Mouse (Mus musculus) neural tube, embryonic 13.5 days (tissue): ENCODE data around the gene Hs2st1. TPM values are rescaled to one million over a fixed set of nuclear protein-coding genes. Genes with fewer than 3 reads are reported as not detected.

Source experiments
- ATAC-seq: fragments of 200-750 bp; cut with Nextera tagmentation; 2 replicates; pipeline ENCODE4 v1.8.0; 2017; ENCODE audit warnings: low read depth, mild to moderate bottlenecking, moderate TSS enrichment, moderate library complexity
- H3K27ac ChIP-seq: fragments of 300-500 bp; sonication (generic); replicated peaks from 2 replicates; pipeline ENCODE4 v1.5.1; 2015; ENCODE audit warnings: moderate library complexity, mild to moderate bottlenecking, inconsistent platforms
- H3K27me3 ChIP-seq: fragments of 300-500 bp; sonication (generic); 2 replicates; pipeline ENCODE4 v1.6.1; 2015; ENCODE audit warnings: mild to moderate bottlenecking, inconsistent platforms
- H3K36me3 ChIP-seq: fragments of 300-500 bp; sonication (generic); 2 replicates; pipeline ENCODE4 v1.6.1; 2015; ENCODE audit warnings: mild to moderate bottlenecking, inconsistent platforms
- H3K4me1 ChIP-seq: fragments of 300-500 bp; sonication (generic); replicated peaks from 2 replicates; pipeline ENCODE4 v1.6.1; 2015; ENCODE audit warnings: inconsistent platforms
- H3K4me2 ChIP-seq: fragments of 300-500 bp; sonication (generic); 2 replicates; pipeline ENCODE4 v1.6.1; 2015; ENCODE audit warnings: inconsistent platforms, mild to moderate bottlenecking, moderate library complexity
- H3K4me3 ChIP-seq: fragments of 300-500 bp; sonication (generic); 2 replicates; pipeline ENCODE4 v1.5.1; 2015; ENCODE audit warnings: mild to moderate bottlenecking, inconsistent platforms
- H3K9ac ChIP-seq: fragments of 300-500 bp; sonication (generic); 2 replicates; pipeline ENCODE4 v1.6.1; 2015; ENCODE audit warnings: moderate library complexity, mild to moderate bottlenecking, inconsistent platforms
- H3K9me3 ChIP-seq: fragments of 300-500 bp; sonication (generic); 2 replicates; pipeline ENCODE4 v1.6.1; 2016; ENCODE audit warnings: inconsistent platforms
- WGBS: fragments of 180-500 bp; shearing (Covaris S2); methylation state at CpG from one replicate; pipeline ENCODE4 v1.1.7; 2015; 5-methylcytosine and 5-hydroxymethylcytosine counted together
- polyA plus RNA-seq: library from polyadenylated mRNA; unstranded; fragments of >200 nt; fragmentation: Nextera tagmentation; extraction: Ambion mirVana; gene quantifications from 2 replicates; pipeline ENCODE4 v1.2.1, GENCODE M21; 2015

Gene Hs2st1
- polyA plus RNA-seq, 1 experiment from 2014 or later: 15.6 TPM

DNA sequence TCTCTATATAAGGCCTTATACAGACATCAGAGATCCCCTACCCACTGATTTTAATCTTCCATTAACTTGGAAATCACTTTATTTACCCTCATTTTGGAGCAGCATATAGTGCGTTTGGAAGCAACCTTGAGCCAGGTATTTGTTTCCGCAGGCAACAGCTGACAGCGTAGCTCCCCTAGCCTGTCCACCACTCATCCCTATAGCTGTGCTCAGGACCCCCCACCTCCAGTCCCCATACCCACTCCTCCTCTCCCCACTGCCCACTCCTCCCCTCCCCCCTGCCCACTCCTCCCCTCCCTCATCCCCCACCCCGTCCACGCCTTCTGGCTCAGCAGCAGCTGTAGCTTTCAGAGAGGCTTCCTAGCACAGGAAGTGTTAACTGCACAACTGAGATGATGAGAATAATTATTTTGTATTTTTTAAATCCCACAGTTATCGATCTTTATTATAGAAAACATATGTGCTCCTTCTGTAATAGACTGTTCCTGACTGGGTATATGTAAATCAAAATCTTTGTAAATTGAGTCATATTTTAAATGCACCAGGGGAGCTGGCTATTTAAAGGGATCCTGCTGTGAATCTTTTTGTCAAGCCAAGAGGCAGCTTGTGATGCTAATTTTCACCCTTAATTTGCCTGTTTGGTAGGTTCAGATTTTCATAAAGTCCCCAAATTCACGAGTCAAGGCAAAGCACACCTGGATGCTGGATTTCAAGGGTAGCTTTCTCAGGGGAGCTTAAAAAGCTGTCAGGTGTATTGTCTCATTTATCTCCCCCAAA, 148.4 kb downstream of the Hs2st1 start:
- ATAC-seq: peak; percentile 20; the same call in 1 of the 2 replicates
- WGBS: 38% methylated on average over 7 of the region's 7 CpGs

GRCm38 (mm10) chr3:144413821-144414220, 156.2 kb downstream of the Hs2st1 start:
- no peak for ATAC-seq
- Histone ChIP-seq H3K4me2 (no peak overlapping the region), H3K36me3 (no peaks in the 10 kb centered on the region), H3K27me3 (no peaks in the 10 kb centered on the region), H3K27ac (no peak overlapping the region), H3K9me3 (no peaks in the 10 kb centered on the region), H3K4me3 (no peak overlapping the region), H3K4me1 (peaks cover 20% of the 10 kb centered on the region), H3K9ac (no peak overlapping the region)
- 54% methylated on average over 7 of the region's 7 CpGs for WGBS

More for the DNA sequence above, 148.4 kb downstream of the Hs2st1 start:
- Histone ChIP-seq H3K4me1 (peaks cover 27% of the 10 kb centered on the region), H3K27me3 (no peaks in the 10 kb centered on the region), H3K36me3 (0 out of 2 replicates have a peak, but pooled peaks cover 2% of the 10 kb centered on the region), H3K9ac (no peak overlapping the region), H3K9me3 (no peaks in the 10 kb centered on the region), H3K4me3 (no peak overlapping the region), H3K4me2 (no peak overlapping the region), H3K27ac (no peak overlapping the region)

- H3K27ac ChIP-seq: no peak overlapping the region
- 0 out of 2 replicates have a peak, but pooled peaks have one; percentile 24 for ATAC-seq
- peak overlapping the region; percentile 35 for H3K4me2 ChIP-seq
- 7% methylated on average over 10 of the region's 10 CpGs for WGBS
- H3K27me3 ChIP-seq: no peaks in the 10 kb centered on the region
- H3K4me1 ChIP-seq: peaks cover 20% of the 10 kb centered on the region
- peak overlapping the region; percentile 4; the same call in 1 of the 2 replicates for H3K9ac ChIP-seq
- H3K9me3 ChIP-seq: no peaks in the 10 kb centered on the region
- no peaks in the 10 kb centered on the region for H3K36me3 ChIP-seq
- no peak overlapping the region for H3K4me3 ChIP-seq
Measured at GRCm38 (mm10) chr3:144412538-144413272, 157.3 kb downstream of the Hs2st1 start.

GRCm38 (mm10) chr3:144411650-144412278, 158.2 kb downstream of the Hs2st1 start:
- no peak for ATAC-seq
- H3K27ac ChIP-seq: no peak overlapping the region
- WGBS: 18% methylated on average over 8 of the region's 8 CpGs

DNA sequence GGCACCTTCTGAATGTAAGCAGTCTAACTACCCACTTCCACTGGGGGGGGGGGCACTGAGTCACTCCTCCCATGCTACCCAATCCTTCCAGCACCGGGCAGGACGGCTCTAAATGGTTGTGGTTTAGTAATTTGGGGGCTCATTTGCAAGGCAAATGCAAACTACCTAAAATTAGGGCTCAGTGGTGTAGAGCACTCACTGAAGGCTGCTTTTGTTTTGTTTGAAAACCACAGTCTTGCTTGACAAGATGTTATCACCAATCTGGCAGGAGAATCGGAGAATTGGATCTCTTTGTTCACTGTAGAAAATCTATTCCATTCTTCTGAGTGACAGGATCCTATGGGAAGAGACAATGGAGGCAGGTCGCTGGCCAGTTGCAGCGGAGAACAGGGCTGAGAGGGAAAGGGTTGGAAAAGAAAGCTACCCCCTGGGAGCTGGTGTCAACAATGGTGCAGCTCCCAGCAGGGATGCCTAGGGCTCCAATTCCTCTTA, 158.9 kb downstream of the Hs2st1 start:
- 9% methylated on average over 5 of the region's 5 CpGs for WGBS
- H3K27me3 ChIP-seq: no peaks in the 10 kb centered on the region
- no peak overlapping the region for H3K27ac ChIP-seq
- H3K9me3 ChIP-seq: no peaks in the 10 kb centered on the region
- no peak for ATAC-seq
- H3K4me2 ChIP-seq: no peak overlapping the region
- H3K9ac ChIP-seq: no peak overlapping the region
- H3K36me3 ChIP-seq: no peaks in the 10 kb centered on the region
- H3K4me3 ChIP-seq: no peak overlapping the region
- H3K4me1 ChIP-seq: peaks cover 20% of the 10 kb centered on the region

More at GRCm38 (mm10) chr3:144411650-144412278, 158.2 kb downstream of the Hs2st1 start:
- Histone ChIP-seq H3K9me3 (no peaks in the 10 kb centered on the region), H3K27me3 (no peaks in the 10 kb centered on the region), H3K9ac (no peak overlapping the region), H3K4me1 (peaks cover 20% of the 10 kb centered on the region), H3K4me3 (no peak overlapping the region), H3K36me3 (no peaks in the 10 kb centered on the region), H3K4me2 (no peak overlapping the region)

GRCm38 (mm10) chr3:144408953-144409352, 161.0 kb downstream of the Hs2st1 start:
- peaks cover 20% of the 10 kb centered on the region for H3K4me1 ChIP-seq
- no peak overlapping the region for H3K9ac ChIP-seq
- ATAC-seq: no peak
- no peak overlapping the region for H3K4me3 ChIP-seq
- H3K36me3 ChIP-seq: no peaks in the 10 kb centered on the region
- H3K4me2 ChIP-seq: no peak overlapping the region
- H3K9me3 ChIP-seq: no peaks in the 10 kb centered on the region
- no peak overlapping the region for H3K27ac ChIP-seq
- H3K27me3 ChIP-seq: no peaks in the 10 kb centered on the region
- 100% methylated on average over 1 of the region's 1 CpGs for WGBS

- Histone ChIP-seq H3K36me3 (no peaks in the 10 kb centered on the region), H3K27ac (no peak overlapping the region), H3K9me3 (no peaks in the 10 kb centered on the region), H3K27me3 (no peaks in the 10 kb centered on the region), H3K4me3 (no peak overlapping the region), H3K4me2 (no peak overlapping the region), H3K4me1 (no peaks in the 10 kb centered on the region), H3K9ac (no peak overlapping the region)
- 77% methylated on average over 11 of the region's 11 CpGs for WGBS
- ATAC-seq: no peak
Measured at GRCm38 (mm10) chr3:144405331-144405730, 164.7 kb downstream of the Hs2st1 start.

DNA sequence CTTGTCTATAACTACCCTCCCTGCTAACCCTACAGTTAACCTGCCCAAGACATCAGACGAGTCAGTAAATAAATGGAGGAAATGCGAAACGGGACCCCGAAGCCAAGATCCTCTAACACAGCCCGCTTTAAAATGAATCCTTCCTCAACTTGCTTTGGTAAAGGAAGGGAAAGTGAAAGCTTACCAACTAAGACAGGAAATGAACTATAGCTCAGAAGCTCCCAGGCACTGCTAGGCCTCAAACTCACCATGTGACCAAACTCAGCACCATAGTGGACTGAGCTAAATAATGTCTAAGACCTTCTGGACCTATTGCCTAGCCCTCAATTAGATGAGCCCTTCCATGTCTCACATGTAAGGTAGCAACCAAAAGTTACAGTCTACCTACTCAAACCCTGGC, 168.7 kb downstream of the Hs2st1 start:
- no peak overlapping the region for H3K27ac ChIP-seq
- H3K9me3 ChIP-seq: no peaks in the 10 kb centered on the region
- peaks cover 6% of the 10 kb centered on the region; the same call in 1 of the 2 replicates for H3K4me1 ChIP-seq
- no peak overlapping the region for H3K4me3 ChIP-seq
- H3K9ac ChIP-seq: no peak overlapping the region
- H3K27me3 ChIP-seq: no peaks in the 10 kb centered on the region
- no peak overlapping the region for H3K4me2 ChIP-seq
- 86% methylated on average over 5 of the region's 5 CpGs for WGBS
- H3K36me3 ChIP-seq: no peaks in the 10 kb centered on the region
- ATAC-seq: no peak

- no peak for ATAC-seq
- H3K4me2 ChIP-seq: no peak overlapping the region
- WGBS: 68% methylated on average over 7 of the region's 7 CpGs
- H3K27ac ChIP-seq: no peak overlapping the region
- H3K4me3 ChIP-seq: no peak overlapping the region
- no peak overlapping the region for H3K9ac ChIP-seq
- peaks cover 6% of the 10 kb centered on the region; the same call in 1 of the 2 replicates for H3K4me1 ChIP-seq
- no peaks in the 10 kb centered on the region for H3K27me3 ChIP-seq
- no peaks in the 10 kb centered on the region for H3K36me3 ChIP-seq
- H3K9me3 ChIP-seq: no peaks in the 10 kb centered on the region
Measured at GRCm38 (mm10) chr3:144400870-144401269, 169.1 kb downstream of the Hs2st1 start.

DNA sequence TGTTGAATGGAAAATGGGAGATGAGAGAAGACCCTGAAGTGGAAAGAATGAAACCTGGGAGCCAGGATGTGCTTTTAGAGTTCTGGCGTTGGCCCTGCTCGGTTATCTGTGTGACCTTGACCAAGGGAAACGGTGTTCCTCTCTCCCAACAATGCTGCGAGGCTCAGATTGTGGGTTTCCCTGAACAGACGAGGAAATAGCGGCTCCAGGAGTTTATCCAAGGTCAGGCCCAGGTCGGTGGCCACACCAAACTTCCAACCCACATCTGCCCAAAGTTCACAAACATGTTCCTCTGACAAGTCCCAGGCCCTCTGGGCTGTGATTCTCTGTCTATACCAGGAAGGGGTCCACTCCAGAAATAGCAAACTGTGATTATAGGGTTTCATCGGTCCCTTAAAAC, 169.6 kb downstream of the Hs2st1 start:
- no peak overlapping the region for H3K27ac ChIP-seq
- H3K4me3 ChIP-seq: no peak overlapping the region
- peaks cover 6% of the 10 kb centered on the region; the same call in 1 of the 2 replicates for H3K4me1 ChIP-seq
- H3K27me3 ChIP-seq: no peaks in the 10 kb centered on the region
- H3K9ac ChIP-seq: no peak overlapping the region
- WGBS: 81% methylated on average over 8 of the region's 8 CpGs
- H3K9me3 ChIP-seq: no peaks in the 10 kb centered on the region
- no peak for ATAC-seq
- no peaks in the 10 kb centered on the region for H3K36me3 ChIP-seq
- H3K4me2 ChIP-seq: no peak overlapping the region

- Histone ChIP-seq H3K4me1 (peaks cover 6% of the 10 kb centered on the region; the same call in 1 of the 2 replicates), H3K4me2 (peak overlapping the region; percentile 54), H3K36me3 (no peaks in the 10 kb centered on the region), H3K9me3 (no peaks in the 10 kb centered on the region), H3K27ac (no peak overlapping the region), H3K4me3 (peak overlapping the region; percentile 29), H3K27me3 (no peaks in the 10 kb centered on the region), H3K9ac (peak overlapping the region; percentile 55)
- ATAC-seq: peak; percentile 83
- WGBS: 37% methylated on average over 21 of the region's 21 CpGs
Measured at GRCm38 (mm10) chr3:144399358-144400096, 170.5 kb downstream of the Hs2st1 start.
